Mouse (Mus musculus) megakaryocyte, embryonic 14.5 days (primary cell): Measurements from ENCODE around the gene Gm45234.

Experiments
- FLI1 ChIP-seq: IDR thresholded peaks from 2 replicates; pipeline ENCODE4 v1.6.1; 2012; ENCODE audit warnings: low read length, inconsistent platforms, mixed read lengths
- GATA1 ChIP-seq: IDR thresholded peaks from 3 replicates; pipeline ENCODE4 v1.6.1; 2012; ENCODE audit warnings: mixed read lengths, low read length, inconsistent platforms, borderline replicate concordance

DNA sequence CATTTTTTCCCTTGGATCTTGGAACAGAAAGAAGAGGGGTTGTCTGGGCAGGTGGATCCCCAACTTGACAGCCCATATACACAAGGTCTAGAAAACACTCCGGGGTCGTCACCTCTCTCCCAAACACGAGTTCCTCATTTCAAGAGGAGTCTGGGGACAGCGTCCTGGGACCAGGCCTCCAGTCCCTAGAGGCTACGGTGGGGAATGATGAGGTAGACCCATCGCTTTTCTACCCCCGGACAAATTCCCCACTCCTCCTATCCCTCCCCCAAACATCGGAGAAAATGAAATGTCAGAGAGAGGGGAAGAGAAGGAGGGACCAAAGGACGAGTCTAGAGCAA lies 12.9 kb upstream of the Gm45234 start:
- TF ChIP-seq GATA1 = no peak
- no peak for TF ChIP-seq FLI1
